Comparison of ENCODE assay signal across 7 mouse cellular contexts in genomic region chr10:127332211-127332874, GRCm38 (mm10). TPM values are rescaled to one million over a fixed set of nuclear protein-coding genes. Genes with fewer than 3 reads are reported as not detected.
DNase-seq lines count a peak whose midpoint lies in the region; ATAC-seq lines count a peak whose summit lies in the region.

No protein-coding gene starts in this region.

- no peak overlapping the region for H3K27ac ChIP-seq in embryonic facial prominence, embryonic 14.5 days (replicated peaks; ENCODE audit: low read depth, low read length)
- H3K27ac ChIP-seq in liver, embryonic 11.5 days (ENCODE audit: low read depth, low read length) = no peak overlapping the region; the same call in 1 of the 2 replicates

- 46% methylated on average over 28 of the region's 31 CpGs for WGBS in embryonic facial prominence, embryonic 14.5 days
- WGBS in liver, embryonic 11.5 days = 31% methylated on average over 31 of the region's 31 CpGs

- H3K36me3 ChIP-seq in embryonic facial prominence, embryonic 14.5 days (ENCODE audit: control insufficient read depth, insufficient read depth, low read length) = peaks cover 60% of the 10 kb centered on the region
- peaks cover 5% of the 10 kb centered on the region; the same call in 1 of the 2 replicates for H3K36me3 ChIP-seq in liver, embryonic 11.5 days (ENCODE audit: control insufficient read depth, insufficient read depth, low read length)

- no peak overlapping the region for H3K4me3 ChIP-seq in embryonic facial prominence, embryonic 14.5 days (ENCODE audit: low read depth, low read length)
- H3K4me3 ChIP-seq in liver, embryonic 11.5 days (ENCODE audit: low read depth, low read length) = peak overlapping the region; percentile 36

- no peaks in the 10 kb centered on the region for H3K4me1 ChIP-seq in embryonic facial prominence, embryonic 14.5 days (ENCODE audit: control insufficient read depth, insufficient read depth, low read length)
- H3K4me1 ChIP-seq in liver, embryonic 11.5 days (replicated peaks; ENCODE audit: control insufficient read depth, insufficient read depth, low read length) = 0 out of 2 replicates have a peak, but pooled peaks cover 3% of the 10 kb centered on the region

- ATAC-seq in embryonic facial prominence, embryonic 14.5 days (ENCODE audit: low read depth) = no peak
- ATAC-seq in liver, embryonic 11.5 days (replicated peaks; ENCODE audit: low FRiP score) = peak; percentile 47

- H3K9ac ChIP-seq in embryonic facial prominence, embryonic 14.5 days (ENCODE audit: low read depth, low read length) = peak overlapping the region; percentile 19; the same call in 1 of the 2 replicates
- H3K9ac ChIP-seq in liver, embryonic 11.5 days (ENCODE audit: low read depth, low read length) = 0 out of 2 replicates have a peak overlapping the region, but pooled peaks have one; percentile 39

- no peak overlapping the region; the same call in 1 of the 2 replicates for H3K4me2 ChIP-seq in embryonic facial prominence, embryonic 14.5 days (ENCODE audit: low read depth, low read length)
- H3K4me2 ChIP-seq in liver, embryonic 11.5 days = peak overlapping the region; percentile 62

- H3K9me3 ChIP-seq in embryonic facial prominence, embryonic 14.5 days (ENCODE audit: control insufficient read depth, low read length) = no peaks in the 10 kb centered on the region
- H3K9me3 ChIP-seq in liver, embryonic 11.5 days (ENCODE audit: control insufficient read depth, low read length) = no peaks in the 10 kb centered on the region

- peak; percentile 37 for DNase-seq in retina, postnatal 1 day
- DNase-seq in retina, embryonic 14.5 days (ENCODE audit: low spot score) = no peak
- no peak for DNase-seq in embryonic facial prominence, embryonic 14.5 days (ENCODE audit: low spot score)
- peak; percentile 53 for DNase-seq in liver, embryonic 11.5 days (ENCODE audit: low spot score)
- no peak for DNase-seq in spleen, adult 18-20 months
- DNase-seq in frontal cortex, adult 2 months (ENCODE audit: extremely low spot score in 1 of 2, low spot score in 1 of 2) = no peak
- no peak for DNase-seq in lung, postnatal 25 days (ENCODE audit: low spot score)

- peaks cover 17% of the 10 kb centered on the region for H3K27me3 ChIP-seq in embryonic facial prominence, embryonic 14.5 days (replicated peaks; ENCODE audit: control insufficient read depth, insufficient read depth, low read length)
- peaks cover 12% of the 10 kb centered on the region for H3K27me3 ChIP-seq in liver, embryonic 11.5 days (replicated peaks; ENCODE audit: control insufficient read depth, insufficient read depth, low read length)

RNA-seq across cellular contexts. Expression of gene Gli1, which starts 9.4 kb away (rescaled TPM):
- polyA plus RNA-seq in embryonic facial prominence, embryonic 14.5 days (2014; fragmentation: Nextera tagmentation; extraction: Ambion mirVana) = 10.2 and 11.7 TPM in 2 replicates
- polyA plus RNA-seq in liver, embryonic 11.5 days (2014; fragmentation: Nextera tagmentation; extraction: Ambion mirVana) = 2.1 and 2.2 TPM in 2 replicates
- polyA plus RNA-seq in frontal cortex, adult 2 months (2012; rRNA removed) = 2.0 and 3.2 TPM in 2 replicates

RNA-seq across cellular contexts. Expression of gene Arhgap9, which starts 10.6 kb away (rescaled TPM):
- 3.7 and 4.4 TPM in 2 replicates for polyA plus RNA-seq in embryonic facial prominence, embryonic 14.5 days (2014; fragmentation: Nextera tagmentation; extraction: Ambion mirVana)
- 22.0 and 24.4 TPM in 2 replicates for polyA plus RNA-seq in liver, embryonic 11.5 days (2014; fragmentation: Nextera tagmentation; extraction: Ambion mirVana)
- 1.1 and 1.3 TPM in 2 replicates for polyA plus RNA-seq in frontal cortex, adult 2 months (2012; rRNA removed)

RNA-seq across cellular contexts. Expression of gene Mars, which starts 20.8 kb away (rescaled TPM):
- polyA plus RNA-seq in embryonic facial prominence, embryonic 14.5 days (2014; fragmentation: Nextera tagmentation; extraction: Ambion mirVana) = 106 and 108 TPM in 2 replicates
- 249 and 257 TPM in 2 replicates for polyA plus RNA-seq in liver, embryonic 11.5 days (2014; fragmentation: Nextera tagmentation; extraction: Ambion mirVana)
- 63.1 and 81.8 TPM in 2 replicates for polyA plus RNA-seq in frontal cortex, adult 2 months (2012; rRNA removed)

RNA-seq across cellular contexts. Expression of gene Inhbe, which starts 21.9 kb away (rescaled TPM):
- polyA plus RNA-seq in embryonic facial prominence, embryonic 14.5 days (2014; fragmentation: Nextera tagmentation; extraction: Ambion mirVana) = not detected in 2 replicates
- polyA plus RNA-seq in liver, embryonic 11.5 days (2014; fragmentation: Nextera tagmentation; extraction: Ambion mirVana) = 0.04 and 0.09 TPM in 2 replicates
- polyA plus RNA-seq in frontal cortex, adult 2 months (2012; rRNA removed) = 0.10 and 0.13 TPM in 2 replicates

RNA-seq across cellular contexts. Expression of gene Inhbc, which starts 37.9 kb away (rescaled TPM):
- not detected in 2 replicates for polyA plus RNA-seq in embryonic facial prominence, embryonic 14.5 days (2014; fragmentation: Nextera tagmentation; extraction: Ambion mirVana)
- polyA plus RNA-seq in liver, embryonic 11.5 days (2014; fragmentation: Nextera tagmentation; extraction: Ambion mirVana) = 1.1 and 1.4 TPM in 2 replicates
- polyA plus RNA-seq in frontal cortex, adult 2 months (2012; rRNA removed) = not detected in 2 replicates

Comparison
In these comparisons a context has a peak if more than half of its experiments do, and no peak if none do; other contexts are left out.
1. DNase-seq: peak in retina, postnatal 1 day (single experiment) and liver, embryonic 11.5 days (single experiment); none in retina, embryonic 14.5 days (single experiment), embryonic facial prominence, embryonic 14.5 days (single experiment), spleen, adult 18-20 months (0 of 2), frontal cortex, adult 2 months (0 of 2) and lung, postnatal 25 days (single experiment).